ENCODE assay signal across 9 mouse cellular contexts in the genomic region with DNA sequence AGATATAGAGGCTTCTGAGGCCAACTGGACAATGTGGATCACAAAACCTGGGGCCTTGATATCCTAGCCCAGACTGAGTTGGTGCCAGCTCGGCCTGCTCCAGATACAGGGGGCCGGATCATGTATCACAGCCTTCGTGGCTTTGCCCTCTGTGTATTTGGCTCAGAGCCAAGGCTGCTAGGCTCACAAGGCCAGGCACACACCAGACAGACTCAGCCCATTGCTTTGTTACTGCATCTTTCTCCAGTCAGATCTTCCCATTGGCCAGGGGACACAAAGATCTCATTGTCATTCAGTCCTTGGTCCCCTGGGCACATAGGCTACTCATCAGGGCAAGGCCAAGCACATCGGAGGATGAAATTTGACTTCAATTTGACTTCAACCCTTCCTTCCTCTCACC. TPM values are rescaled to one million over a fixed set of nuclear protein-coding genes. Genes with fewer than 3 reads are reported as not detected.
A peak's percentile ranks its signal among the peaks of the same experiment; 100 is the strongest.
DNase-seq lines count a peak whose midpoint lies in the region; ATAC-seq lines count a peak whose summit lies in the region.
"Had no signal": no experiment of that assay in that cellular context is flagged by ENCODE, and none has a peak within 500 bp of the region (broad histone marks: within the 10 kb centered on the region; RNA-seq: fewer than 3 reads in every experiment).

No protein-coding gene starts in this region.

- H3K4me3 ChIP-seq in liver, embryonic 12.5 days, result no peak overlapping the region
- no peak overlapping the region for H3K4me3 ChIP-seq in forebrain, embryonic 11.5 days (ENCODE audit: low read depth, low read length)
- H3K4me3 ChIP-seq: liver, embryonic 15.5 days had no signal

- peak; percentile 33 for DNase-seq in liver
- peak; percentile 89 for DNase-seq in adrenal gland, postnatal 36 days
- DNase-seq in forebrain, embryonic 11.5 days (ENCODE audit: low spot score), result peak; percentile 74
- peak; percentile 57 for DNase-seq in kidney, postnatal 10 days
- DNase-seq in retina, postnatal 1 day, result peak; percentile 95
- DNase-seq in spleen, adult 18-20 months, result no peak

- no peak overlapping the region for H3K9ac ChIP-seq in liver, embryonic 12.5 days
- H3K9ac ChIP-seq in forebrain, embryonic 11.5 days (ENCODE audit: low read length), result 0 out of 2 replicates have a peak overlapping the region, but pooled peaks have one; percentile 23
- H3K9ac ChIP-seq: liver, embryonic 15.5 days had no signal

- H3K27ac ChIP-seq in liver, embryonic 12.5 days, result no peak overlapping the region
- H3K27ac ChIP-seq in forebrain, embryonic 11.5 days (ENCODE audit: low read depth, low read length), result peak overlapping the region; percentile 64
- H3K27ac ChIP-seq: liver, embryonic 15.5 days had no signal

- no peak; the same call in 1 of the 2 replicates for ATAC-seq in liver, embryonic 12.5 days
- peak; percentile 60 for ATAC-seq in forebrain, embryonic 11.5 days (replicated peaks; ENCODE audit: low FRiP score)
- no peak for ATAC-seq in inflammation-experienced regulatory T-cells, adult 6 months

- peaks cover 14% of the 10 kb centered on the region; the same call in 1 of the 2 replicates for H3K27me3 ChIP-seq in liver, embryonic 12.5 days (replicated peaks)
- no peaks in the 10 kb centered on the region for H3K27me3 ChIP-seq in forebrain, embryonic 11.5 days (ENCODE audit: control insufficient read depth, insufficient read depth, low read length)

- 66% methylated on average over 4 of the region's 4 CpGs for WGBS in liver, embryonic 12.5 days (ENCODE audit: insufficient replicate concordance)
- 33% methylated on average over 4 of the region's 4 CpGs for WGBS in forebrain, embryonic 11.5 days

- H3K36me3 ChIP-seq in liver, embryonic 12.5 days, result no peaks in the 10 kb centered on the region
- H3K36me3 ChIP-seq in forebrain, embryonic 11.5 days (ENCODE audit: control insufficient read depth, insufficient read depth, low read length), result no peaks in the 10 kb centered on the region
- H3K36me3 ChIP-seq: liver, embryonic 15.5 days had no signal

- no peaks in the 10 kb centered on the region for H3K9me3 ChIP-seq in liver, embryonic 12.5 days (replicated peaks)
- no peaks in the 10 kb centered on the region for H3K9me3 ChIP-seq in forebrain, embryonic 11.5 days (ENCODE audit: control insufficient read depth, low read length)
- H3K9me3 ChIP-seq: liver, embryonic 15.5 days had no signal

- H3K4me1 ChIP-seq in liver, embryonic 12.5 days, result peaks cover 15% of the 10 kb centered on the region; the same call in 1 of the 2 replicates
- H3K4me1 ChIP-seq in forebrain, embryonic 11.5 days (replicated peaks; ENCODE audit: control insufficient read depth, insufficient read depth, low read length), result peaks cover 28% of the 10 kb centered on the region

- no peak overlapping the region for H3K4me2 ChIP-seq in liver, embryonic 12.5 days
- no peak overlapping the region for H3K4me2 ChIP-seq in forebrain, embryonic 11.5 days (ENCODE audit: low read depth, low read length, severe bottlenecking)
- H3K4me2 ChIP-seq: liver, embryonic 15.5 days had no signal

RNA-seq across cellular contexts. Expression of a gene that starts 0.8 kb away (rescaled TPM):
- polyA plus RNA-seq in liver, embryonic 12.5 days (2016; fragmentation: Nextera tagmentation; extraction: Ambion mirVana), result 167 and 173 TPM in 2 replicates
- 1,000 to 10,000 TPM; 2,443 to 3,326 TPM for total RNA-seq in adrenal gland, postnatal 36 days (2021)
- polyA plus RNA-seq in forebrain, embryonic 11.5 days (2014; fragmentation: Nextera tagmentation; extraction: Ambion mirVana), result 348 and 407 TPM in 2 replicates
- polyA plus RNA-seq in inflammation-experienced regulatory T-cells, adult 6 months (2017; shearing (Covaris generic)), result not detected

RNA-seq across cellular contexts. Expression of a gene that starts 37.3 kb away (rescaled TPM):
- 203 and 210 TPM in 2 replicates for polyA plus RNA-seq in liver, embryonic 12.5 days (2016; fragmentation: Nextera tagmentation; extraction: Ambion mirVana)
- total RNA-seq in adrenal gland, postnatal 36 days (2021), result 100 to 1,000 TPM; 216 to 347 TPM
- 209 and 211 TPM in 2 replicates for polyA plus RNA-seq in forebrain, embryonic 11.5 days (2014; fragmentation: Nextera tagmentation; extraction: Ambion mirVana)
- 100 to 1,000 TPM; 193 to 267 (median 197) TPM for polyA plus RNA-seq in inflammation-experienced regulatory T-cells, adult 6 months (2017; shearing (Covaris generic))

RNA-seq across cellular contexts. Expression of a gene that starts 45.7 kb away (rescaled TPM):
- 136 TPM in 2 replicates for polyA plus RNA-seq in liver, embryonic 12.5 days (2016; fragmentation: Nextera tagmentation; extraction: Ambion mirVana)
- 10 to 100 TPM; 58.5 to 63.4 TPM for total RNA-seq in adrenal gland, postnatal 36 days (2021)
- polyA plus RNA-seq in forebrain, embryonic 11.5 days (2014; fragmentation: Nextera tagmentation; extraction: Ambion mirVana), result 267 and 273 TPM in 2 replicates
- 10 to 100 TPM; 63.4 to 72.4 (median 65.1) TPM for polyA plus RNA-seq in inflammation-experienced regulatory T-cells, adult 6 months (2017; shearing (Covaris generic))

Comparison
In these comparisons a context has a peak if more than half of its experiments do, and no peak if none do; other contexts are left out.
1. DNase-seq: peak in liver (single experiment), adrenal gland, postnatal 36 days (2 of 2), forebrain, embryonic 11.5 days (single experiment), kidney, postnatal 10 days (single experiment) and retina, postnatal 1 day (single experiment); none in spleen, adult 18-20 months (0 of 2).
2. RNA of a gene that starts 0.8 kb away (polyA plus RNA-seq): 348 to 407 TPM in forebrain, embryonic 11.5 days and 167 to 173 TPM in liver, embryonic 12.5 days; not detected in inflammation-experienced regulatory T-cells, adult 6 months; every median in the first group is over 100 times any median in the second.